Mouse (Mus musculus) kidney, adult 2 months (tissue): Measurements from ENCODE around the gene Tbxas1.

Source experiments
- CTCF ChIP-seq: fragments of 200-500 bp; conservative IDR thresholded peaks from 2 replicates; pipeline ENCODE4 v1.5.1; 2011; ENCODE audit warnings: low read depth, mild to moderate bottlenecking, control low read depth, low read length, moderate library complexity, mixed read lengths; ENCODE audit not compliant: insufficient read depth, insufficient read length
- POLR2A ChIP-seq: fragments of 200-500 bp; IDR thresholded peaks from one replicate; pipeline ENCODE4 v1.6.1; 2011; ENCODE audit warnings: low read depth, low read length, control low read depth

- TF ChIP-seq CTCF: no peak
- no peak for TF ChIP-seq POLR2A
Observed at GRCm38 (mm10) chr6:38882728-38883171, 7.5 kb downstream of the Tbxas1 start.
